Mouse (Mus musculus) layer of hippocampus, adult 9-10 months (tissue): ENCODE measurements at regions not wholly inside any gene's neighbourhood (a gene's known extent, or its start where the extent isn't known, plus 50 kb on each side); places are given as distances from the start of the nearest gene placed in this dataset.

Experiments
- DNase-seq: peaks from one replicate; pipeline ENCODE4 v3.0.0; 2022; ENCODE audit warnings: low spot score

GRCm38 (mm10) chr3:34465040-34465831 is 185.0 kb upstream of the Sox2 start:
- no peak for DNase-seq

- DNase-seq, result no peak
Measured at GRCm38 (mm10) chr3:34458766-34459165, 191.4 kb upstream of the Sox2 start.

- DNase-seq, result no peak
Measured at GRCm38 (mm10) chr3:34457821-34458220, 192.4 kb upstream of the Sox2 start.

- no peak for DNase-seq
Measured at GRCm38 (mm10) chr3:34456488-34457433, 193.4 kb upstream of the Sox2 start.

- no peak for DNase-seq
Measured at GRCm38 (mm10) chr3:34454026-34454624, 196.1 kb upstream of the Sox2 start.

- no peak for DNase-seq
Measured at GRCm38 (mm10) chr3:34445354-34445753, 204.9 kb upstream of the Sox2 start.

GRCm38 (mm10) chr3:34444802-34445201 is 205.4 kb upstream of the Sox2 start:
- no peak for DNase-seq

- DNase-seq, result peak; percentile 63
Measured at GRCm38 (mm10) chr3:34443731-34444628, 206.2 kb upstream of the Sox2 start.

- DNase-seq, result no peak
Measured at GRCm38 (mm10) chr3:34443307-34443706, 206.9 kb upstream of the Sox2 start.

- DNase-seq, result no peak
Measured at GRCm38 (mm10) chr3:34441792-34442191, 208.4 kb upstream of the Sox2 start.

GRCm38 (mm10) chr3:34441266-34441665 is 208.9 kb upstream of the Sox2 start:
- DNase-seq, result no peak

- DNase-seq, result no peak
Measured at GRCm38 (mm10) chr3:34434901-34435300, 215.3 kb upstream of the Sox2 start.

- no peak for DNase-seq
Measured at GRCm38 (mm10) chr3:34427967-34428366, 222.2 kb upstream of the Sox2 start.

- DNase-seq, result no peak
Measured at GRCm38 (mm10) chr3:34427495-34427894, 222.7 kb upstream of the Sox2 start.

GRCm38 (mm10) chr3:34426955-34427354 is 223.2 kb upstream of the Sox2 start:
- DNase-seq, result no peak

GRCm38 (mm10) chr3:34411915-34412306 is 238.3 kb upstream of the Sox2 start:
- DNase-seq, result no peak

GRCm38 (mm10) chr3:34411142-34411914 is 238.9 kb upstream of the Sox2 start:
- DNase-seq, result no peak

- DNase-seq, result no peak
Measured at GRCm38 (mm10) chr3:34403586-34403985, 246.6 kb upstream of the Sox2 start.

- no peak for DNase-seq
Measured at GRCm38 (mm10) chr3:34391275-34391674, 258.9 kb upstream of the Sox2 start.

GRCm38 (mm10) chr3:34384965-34385505 is 265.2 kb upstream of the Sox2 start:
- DNase-seq, result no peak
